Mouse (Mus musculus) thymus, postnatal 14 days (tissue): ENCODE measurements around the gene Scgb1b15.
"Not testable (repeated sequence)": the region's sequence is repeated elsewhere in the genome, so short reads cannot be mapped to it uniquely, and the experiment has no call there.

Experiments
- DNase-seq: peaks from one replicate; pipeline ENCODE4 v3.0.0; 2021

Scgb1b15 gene

GRCm38 (mm10) chr7:32836254-32836653 is at the start of gene Scgb1b15:
Gene Scgb1b15 (plus strand): TSS chr7:32836554.
- DNase-seq = not testable (repeated sequence)

DNA sequence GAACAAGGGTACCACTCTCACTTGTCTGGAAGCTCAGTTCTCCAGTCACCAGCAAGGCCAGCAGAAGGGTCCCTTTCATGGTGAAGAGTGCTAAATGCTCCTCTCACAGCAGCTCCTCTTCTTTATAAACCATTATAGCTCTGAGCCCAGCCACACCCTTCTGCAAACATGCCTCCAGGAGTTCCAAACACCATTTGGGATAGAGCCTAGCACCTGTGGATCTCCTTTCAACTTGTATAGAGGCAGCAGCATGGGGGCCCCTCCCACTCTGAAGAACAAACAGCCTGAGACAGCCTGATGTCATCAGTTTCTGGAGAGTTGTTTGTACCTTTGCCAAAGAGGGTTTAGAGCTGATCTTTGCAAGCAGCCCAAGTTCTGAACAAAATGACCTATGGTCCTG is 6.8 kb upstream of the Scgb1b15 start, which contains the start of gene Scgb2b15:
Gene Scgb2b15 (minus strand): TSS at position 101 of the 400 bp plus-strand sequence.
- DNase-seq = not testable (repeated sequence)
